Comparison of ENCODE assay signal across 30 mouse cellular contexts in genomic region chr8:54464977-54465376, GRCm38 (mm10).
A peak's percentile ranks its signal among the peaks of the same experiment; 100 is the strongest.
DNase-seq lines count a peak whose midpoint lies in the region; ATAC-seq and TF ChIP-seq lines count a peak whose summit lies in the region.
"Had no signal": no experiment of that assay in that cellular context is flagged by ENCODE, and none has a peak within 500 bp of the region (broad histone marks: within the 10 kb centered on the region; RNA-seq: fewer than 3 reads in every experiment).

No protein-coding gene starts in this region.

- H3K4me1 ChIP-seq in embryonic facial prominence, embryonic 14.5 days (ENCODE audit: control insufficient read depth, insufficient read depth, low read length): no peaks in the 10 kb centered on the region
- H3K4me1 ChIP-seq in embryonic facial prominence, embryonic 10.5 days: no peaks in the 10 kb centered on the region
- H3K4me1 ChIP-seq in liver, embryonic 13.5 days (replicated peaks): peaks cover 11% of the 10 kb centered on the region
- H3K4me1 ChIP-seq in intestine, postnatal 0 days (replicated peaks; ENCODE audit: control insufficient read depth, insufficient read depth, low read length): no peaks in the 10 kb centered on the region
- H3K4me1 ChIP-seq: embryonic facial prominence, embryonic 15.5 days; hindbrain, embryonic 12.5 days; limb, embryonic 13.5 days; midbrain, embryonic 10.5 days; neural tube, embryonic 15.5 days; stomach, embryonic 15.5 days had no signal

- no peaks in the 10 kb centered on the region for H3K9me3 ChIP-seq in embryonic facial prominence, embryonic 14.5 days (ENCODE audit: control insufficient read depth, low read length)
- H3K9me3 ChIP-seq in embryonic facial prominence, embryonic 10.5 days: no peaks in the 10 kb centered on the region
- H3K9me3 ChIP-seq in liver, embryonic 13.5 days (replicated peaks): no peaks in the 10 kb centered on the region
- H3K9me3 ChIP-seq in intestine, postnatal 0 days (ENCODE audit: control insufficient read depth): no peaks in the 10 kb centered on the region
- H3K9me3 ChIP-seq: embryonic facial prominence, embryonic 15.5 days; heart, embryonic 12.5 days; hindbrain, embryonic 12.5 days; limb, embryonic 13.5 days; midbrain, embryonic 10.5 days; neural tube, embryonic 15.5 days; stomach, embryonic 15.5 days had no signal

- H3K4me3 ChIP-seq in embryonic facial prominence, embryonic 14.5 days (ENCODE audit: low read depth, low read length): no peak overlapping the region
- no peak overlapping the region for H3K4me3 ChIP-seq in embryonic facial prominence, embryonic 10.5 days
- H3K4me3 ChIP-seq in liver, embryonic 13.5 days (replicated peaks): no peak overlapping the region
- H3K4me3 ChIP-seq in intestine, postnatal 0 days (ENCODE audit: low read depth, low read length): no peak overlapping the region
- H3K4me3 ChIP-seq: embryonic facial prominence, embryonic 15.5 days; heart, embryonic 12.5 days; hindbrain, embryonic 12.5 days; limb, embryonic 13.5 days; midbrain, embryonic 10.5 days; neural tube, embryonic 15.5 days; stomach, embryonic 15.5 days had no signal

- no peaks in the 10 kb centered on the region for H3K27me3 ChIP-seq in embryonic facial prominence, embryonic 14.5 days (replicated peaks; ENCODE audit: control insufficient read depth, insufficient read depth, low read length)
- no peaks in the 10 kb centered on the region for H3K27me3 ChIP-seq in embryonic facial prominence, embryonic 10.5 days (replicated peaks; ENCODE audit: low read depth, poor library complexity, severe bottlenecking)
- H3K27me3 ChIP-seq in liver, embryonic 13.5 days: no peaks in the 10 kb centered on the region
- H3K27me3 ChIP-seq in intestine, postnatal 0 days (replicated peaks; ENCODE audit: control insufficient read depth, insufficient read depth, low read length): no peaks in the 10 kb centered on the region
- H3K27me3 ChIP-seq: embryonic facial prominence, embryonic 15.5 days; heart, embryonic 12.5 days; hindbrain, embryonic 12.5 days; limb, embryonic 13.5 days; neural tube, embryonic 15.5 days; stomach, embryonic 15.5 days had no signal

- no peak overlapping the region for H3K4me2 ChIP-seq in embryonic facial prominence, embryonic 14.5 days (ENCODE audit: low read depth, low read length)
- H3K4me2 ChIP-seq in liver, embryonic 13.5 days: 0 out of 2 replicates have a peak overlapping the region, but pooled peaks have one; percentile 2
- H3K4me2 ChIP-seq in intestine, postnatal 0 days (replicated peaks; ENCODE audit: low read depth): no peak overlapping the region
- H3K4me2 ChIP-seq: embryonic facial prominence, embryonic 15.5 days; heart, embryonic 12.5 days; hindbrain, embryonic 12.5 days; limb, embryonic 13.5 days; lung, embryonic 14.5 days; neural tube, embryonic 15.5 days; stomach, embryonic 15.5 days had no signal

- H3K27ac ChIP-seq in embryonic facial prominence, embryonic 14.5 days (replicated peaks; ENCODE audit: low read depth, low read length): no peak overlapping the region
- no peak overlapping the region for H3K27ac ChIP-seq in embryonic facial prominence, embryonic 10.5 days (replicated peaks)
- no peak overlapping the region for H3K27ac ChIP-seq in liver, embryonic 13.5 days
- no peak overlapping the region for H3K27ac ChIP-seq in intestine, postnatal 0 days (ENCODE audit: low read depth, low read length)
- H3K27ac ChIP-seq: embryonic facial prominence, embryonic 15.5 days; hindbrain, embryonic 12.5 days; kidney, postnatal 0 days; limb, embryonic 13.5 days; midbrain, embryonic 10.5 days; neural tube, embryonic 15.5 days; stomach, embryonic 15.5 days had no signal

- ATAC-seq in embryonic facial prominence, embryonic 14.5 days (ENCODE audit: low read depth): no peak
- ATAC-seq in liver, embryonic 13.5 days (ENCODE audit: low read depth): peak; percentile 75
- ATAC-seq in megakaryocyte-erythroid progenitor cell, adult 5-6 weeks (replicated peaks; ENCODE audit: low FRiP score, low TSS enrichment, poor library complexity, severe bottlenecking): peak; percentile 91
- no peak for ATAC-seq in intestine, postnatal 0 days
- ATAC-seq: activated CD4-positive, CD25-positive, alpha-beta regulatory T cell, adult 4 months; CD4-positive, CD25-positive, alpha-beta regulatory T cell, adult 4 months; forebrain, embryonic 14.5 days; midbrain, embryonic 16.5 days had no signal

- DNase-seq in embryonic facial prominence, embryonic 14.5 days (ENCODE audit: low spot score): peak; percentile 12
- no peak for DNase-seq in embryonic facial prominence, embryonic 10.5 days (ENCODE audit: low spot score)
- DNase-seq in MN1 (ENCODE audit: low spot score): peak; percentile 10
- no peak for DNase-seq in liver, embryonic 13.5 days
- no peak for DNase-seq in natural killer cell, adult 2 months (ENCODE audit: low spot score in 2 of 2)
- no peak for DNase-seq in thymus, postnatal 14 days
- DNase-seq: adrenal gland, postnatal 10 days; cerebellum, postnatal 14 days; heart, postnatal 14 days; kidney, adult 18-20 months; layer of hippocampus, adult 9-11 months; lung, embryonic 14.5 days; lung, postnatal 4 days; right cerebral cortex, adult 18-20 months; thymus, adult 18-20 months; thymus, postnatal 4 days had no signal

- no peak overlapping the region for H3K9ac ChIP-seq in embryonic facial prominence, embryonic 14.5 days (ENCODE audit: low read depth, low read length)
- H3K9ac ChIP-seq in liver, embryonic 13.5 days: no peak overlapping the region
- H3K9ac ChIP-seq in intestine, postnatal 0 days (ENCODE audit: low read depth, low read length): no peak overlapping the region
- H3K9ac ChIP-seq: embryonic facial prominence, embryonic 15.5 days; heart, embryonic 12.5 days; hindbrain, embryonic 12.5 days; limb, embryonic 13.5 days; lung, embryonic 14.5 days; neural tube, embryonic 15.5 days; stomach, embryonic 15.5 days had no signal

- 52% methylated on average over 5 of the region's 5 CpGs for WGBS in embryonic facial prominence, embryonic 14.5 days
- 78% methylated on average over 5 of the region's 5 CpGs for WGBS in embryonic facial prominence, embryonic 10.5 days
- WGBS in liver, embryonic 13.5 days (ENCODE audit: insufficient replicate concordance): 19% methylated on average over 5 of the region's 5 CpGs
- WGBS in intestine, postnatal 0 days: 37% methylated on average over 5 of the region's 5 CpGs

- no peaks in the 10 kb centered on the region for H3K36me3 ChIP-seq in embryonic facial prominence, embryonic 14.5 days (ENCODE audit: control insufficient read depth, insufficient read depth, low read length)
- H3K36me3 ChIP-seq in embryonic facial prominence, embryonic 10.5 days (replicated peaks): no peaks in the 10 kb centered on the region
- H3K36me3 ChIP-seq in liver, embryonic 13.5 days: no peaks in the 10 kb centered on the region
- H3K36me3 ChIP-seq in intestine, postnatal 0 days (ENCODE audit: control insufficient read depth, insufficient read depth): no peaks in the 10 kb centered on the region
- H3K36me3 ChIP-seq: embryonic facial prominence, embryonic 15.5 days; heart, embryonic 12.5 days; hindbrain, embryonic 12.5 days; limb, embryonic 13.5 days; midbrain, embryonic 10.5 days; neural tube, embryonic 15.5 days; stomach, embryonic 15.5 days had no signal

- TF ChIP-seq CTCF in intestine, postnatal 0 days (IDR thresholded peaks at IDR 0.05; ENCODE audit: low read depth): no peak

Comparison
In these comparisons a context has a peak if more than half of its experiments do, and no peak if none do; other contexts are left out.
1. DNase-seq: peak in embryonic facial prominence, embryonic 14.5 days (single experiment) and MN1 (single experiment); none in embryonic facial prominence, embryonic 10.5 days (single experiment), liver, embryonic 13.5 days (single experiment), natural killer cell, adult 2 months (0 of 2) and thymus, postnatal 14 days (single experiment).
2. ATAC-seq: peak in liver, embryonic 13.5 days (single experiment) and megakaryocyte-erythroid progenitor cell, adult 5-6 weeks (single experiment); none in embryonic facial prominence, embryonic 14.5 days (single experiment) and intestine, postnatal 0 days (single experiment).